In genomic region chr13:69991892-69992261, GRCm38 (mm10) we compare ENCODE assay signal across 9 mouse cellular contexts.
DNase-seq lines count a peak whose midpoint lies in the region; ATAC-seq and TF ChIP-seq lines count a peak whose summit lies in the region.
"Had no signal": no experiment of that assay in that cellular context is flagged by ENCODE, and none has a peak within 500 bp of the region (broad histone marks: within the 10 kb centered on the region; RNA-seq: fewer than 3 reads in every experiment).

No protein-coding gene starts in this region.

- no peaks in the 10 kb centered on the region for H3K27me3 ChIP-seq in hindbrain, embryonic 14.5 days (ENCODE audit: control insufficient read depth, insufficient read depth, low read length)
- H3K27me3 ChIP-seq in midbrain, embryonic 14.5 days (ENCODE audit: control insufficient read depth, insufficient read depth, low read length): no peaks in the 10 kb centered on the region
- H3K27me3 ChIP-seq in thymus, adult 2 months (ENCODE audit: control insufficient read depth, insufficient read depth, low read length): no peaks in the 10 kb centered on the region; the same call in 1 of the 2 replicates
- H3K27me3 ChIP-seq: liver, embryonic 15.5 days had no signal

- no peak for TF ChIP-seq CTCF in thymus, adult 2 months (IDR thresholded peaks at IDR 0.05; ENCODE audit: borderline replicate concordance, control insufficient read depth, extremely low read depth, insufficient read depth, low read length, poor library complexity)

- H3K27ac ChIP-seq in hindbrain, embryonic 14.5 days: no peak overlapping the region
- H3K27ac ChIP-seq in midbrain, embryonic 14.5 days (replicated peaks; ENCODE audit: low read depth, low read length): no peak overlapping the region
- H3K27ac ChIP-seq in thymus, adult 2 months (ENCODE audit: control insufficient read depth, insufficient read depth, low read length): no peak overlapping the region
- H3K27ac ChIP-seq: liver, embryonic 15.5 days had no signal

- peak overlapping the region; percentile 19 for H3K4me2 ChIP-seq in hindbrain, embryonic 14.5 days (replicated peaks)
- H3K4me2 ChIP-seq in midbrain, embryonic 14.5 days (ENCODE audit: low read length): 0 out of 2 replicates have a peak overlapping the region, but pooled peaks have one; percentile 15
- H3K4me2 ChIP-seq: liver, embryonic 15.5 days had no signal

- H3K4me1 ChIP-seq in hindbrain, embryonic 14.5 days (replicated peaks; ENCODE audit: control insufficient read depth, insufficient read depth, low read length): peaks cover 28% of the 10 kb centered on the region
- peaks cover 21% of the 10 kb centered on the region for H3K4me1 ChIP-seq in midbrain, embryonic 14.5 days (ENCODE audit: control insufficient read depth, insufficient read depth, low read length)
- H3K4me1 ChIP-seq in thymus, adult 2 months (replicated peaks; ENCODE audit: control insufficient read depth, insufficient read depth, low read length): no peaks in the 10 kb centered on the region
- H3K4me1 ChIP-seq: liver, embryonic 15.5 days had no signal

- peak; percentile 17 for DNase-seq in retina, embryonic 14.5 days (ENCODE audit: low spot score)
- no peak for DNase-seq in retina, postnatal 1 day
- no peak for DNase-seq in hindbrain, embryonic 14.5 days (ENCODE audit: low spot score)
- peak; percentile 35 for DNase-seq in midbrain, embryonic 14.5 days
- DNase-seq in thymus, adult 2 months: no peak
- DNase-seq in urinary bladder, postnatal 4 days (ENCODE audit: low spot score in 2 of 2): no peak

- no peak overlapping the region for H3K9ac ChIP-seq in hindbrain, embryonic 14.5 days
- H3K9ac ChIP-seq in midbrain, embryonic 14.5 days (replicated peaks; ENCODE audit: low read length): no peak overlapping the region; the same call in 1 of the 2 replicates
- H3K9ac ChIP-seq: liver, embryonic 15.5 days had no signal

- ATAC-seq in hindbrain, embryonic 14.5 days (ENCODE audit: low FRiP score): no peak
- no peak for ATAC-seq in midbrain, embryonic 14.5 days (ENCODE audit: low FRiP score, low TSS enrichment)
- no peak for ATAC-seq in megakaryocyte, adult 5-6 weeks (ENCODE audit: poor library complexity, severe bottlenecking)

- no peak for TF ChIP-seq POLR2A in thymus, adult 2 months (IDR thresholded peaks at IDR 0.05; ENCODE audit: control insufficient read depth, extremely low read depth, insufficient read depth, low read length, poor library complexity)

- H3K4me3 ChIP-seq in hindbrain, embryonic 14.5 days (replicated peaks; ENCODE audit: low read length): no peak overlapping the region
- H3K4me3 ChIP-seq in midbrain, embryonic 14.5 days (replicated peaks; ENCODE audit: low read depth, low read length): no peak overlapping the region
- no peak overlapping the region for H3K4me3 ChIP-seq in thymus, adult 2 months (ENCODE audit: control insufficient read depth, insufficient read depth, low read length)
- H3K4me3 ChIP-seq: erythroblast, embryonic 14.5 days; liver, embryonic 15.5 days had no signal

- H3K9me3 ChIP-seq in hindbrain, embryonic 14.5 days (ENCODE audit: control insufficient read depth, low read length): 0 out of 2 replicates have a peak, but pooled peaks cover 3% of the 10 kb centered on the region
- no peaks in the 10 kb centered on the region for H3K9me3 ChIP-seq in midbrain, embryonic 14.5 days (ENCODE audit: control insufficient read depth, low read length)
- H3K9me3 ChIP-seq: liver, embryonic 15.5 days had no signal

- 42% methylated on average over 14 of the region's 14 CpGs for WGBS in hindbrain, embryonic 14.5 days
- 46% methylated on average over 14 of the region's 14 CpGs for WGBS in midbrain, embryonic 14.5 days
- 67% methylated on average over 14 of the region's 14 CpGs for WGBS in thymus, adult 2 months

- no peaks in the 10 kb centered on the region for H3K36me3 ChIP-seq in hindbrain, embryonic 14.5 days (replicated peaks; ENCODE audit: control insufficient read depth, insufficient read depth)
- no peaks in the 10 kb centered on the region for H3K36me3 ChIP-seq in midbrain, embryonic 14.5 days (ENCODE audit: control insufficient read depth, insufficient read depth, low read length)
- no peaks in the 10 kb centered on the region for H3K36me3 ChIP-seq in thymus, adult 2 months (ENCODE audit: control insufficient read depth, insufficient read depth, low read length)
- H3K36me3 ChIP-seq: liver, embryonic 15.5 days had no signal

Comparison
In these comparisons a context has a peak if more than half of its experiments do, and no peak if none do; other contexts are left out.
1. DNase-seq: peak in retina, embryonic 14.5 days (single experiment) and midbrain, embryonic 14.5 days (single experiment); none in retina, postnatal 1 day (single experiment), hindbrain, embryonic 14.5 days (single experiment), thymus, adult 2 months (single experiment) and urinary bladder, postnatal 4 days (0 of 2).